Mouse (Mus musculus) left cerebral cortex, adult 9 months (tissue): ENCODE measurements around the gene Gpr152.
A peak's percentile ranks its signal among the peaks of the same experiment; 100 is the strongest.

Experiments
- DNase-seq, 2 experiments: peaks; one replicate each; pipeline ENCODE4 v3.0.0; 2022; ENCODE audit warnings: low spot score in 2 of 2

Gene Gpr152

GRCm38 (mm10) chr19:4139446-4139845, at the start of gene Gpr152:
Gpr152 (plus strand) TSS chr19:4139787.
- DNase-seq, result no peak

- DNase-seq, result no peak
Measured at GRCm38 (mm10) chr19:4090446-4090845, 49.1 kb upstream of the Gpr152 start.

GRCm38 (mm10) chr19:4091383-4091782, 48.2 kb upstream of the Gpr152 start:
- no peak for DNase-seq

GRCm38 (mm10) chr19:4092750-4093149, 46.8 kb upstream of the Gpr152 start:
- no peak for DNase-seq

- DNase-seq, result no peak
Measured at GRCm38 (mm10) chr19:4093772-4094171, 45.8 kb upstream of the Gpr152 start.

- DNase-seq, result no peak
Measured at GRCm38 (mm10) chr19:4094348-4094747, 45.2 kb upstream of the Gpr152 start.

- no peak for DNase-seq
Measured at GRCm38 (mm10) chr19:4094774-4095303, 44.7 kb upstream of the Gpr152 start.

- no peak for DNase-seq
Measured at GRCm38 (mm10) chr19:4095802-4096201, 43.8 kb upstream of the Gpr152 start.

- peak; percentile 98 to 100 for DNase-seq
Measured at GRCm38 (mm10) chr19:4096642-4097440, 42.7 kb upstream of the Gpr152 start, which contains the start of gene Cdk2ap2. Cdk2ap2 (plus strand) TSS chr19:4097182.

GRCm38 (mm10) chr19:4097441-4097825, 42.2 kb upstream of the Gpr152 start:
- DNase-seq, result no peak

- no peak for DNase-seq
Measured at GRCm38 (mm10) chr19:4098426-4098825, 41.2 kb upstream of the Gpr152 start.

- peak in 1 of 2 experiments; percentile 95 for DNase-seq
Measured at GRCm38 (mm10) chr19:4099056-4099455, 40.5 kb upstream of the Gpr152 start.

- peak in 1 of 2 experiments; percentile 49 for DNase-seq
Measured at GRCm38 (mm10) chr19:4099837-4100717, 39.5 kb upstream of the Gpr152 start, which contains the start of gene Pitpnm1. Pitpnm1 (plus strand) TSS chr19:4099998.

GRCm38 (mm10) chr19:4100718-4101261, 38.8 kb upstream of the Gpr152 start:
- peak in 1 of 2 experiments; percentile 69 for DNase-seq

GRCm38 (mm10) chr19:4101466-4101865, 38.1 kb upstream of the Gpr152 start:
- DNase-seq, result no peak

- DNase-seq, result no peak
Measured at GRCm38 (mm10) chr19:4102049-4102448, 37.5 kb upstream of the Gpr152 start.

GRCm38 (mm10) chr19:4102626-4103025, 37.0 kb upstream of the Gpr152 start:
- DNase-seq, result no peak

GRCm38 (mm10) chr19:4103294-4103693, 36.3 kb upstream of the Gpr152 start:
- DNase-seq, result no peak

- DNase-seq, result no peak
Measured at GRCm38 (mm10) chr19:4103792-4104191, 35.8 kb upstream of the Gpr152 start.

- DNase-seq, result no peak
Measured at GRCm38 (mm10) chr19:4104675-4105194, 34.9 kb upstream of the Gpr152 start.

- DNase-seq, result no peak
Measured at GRCm38 (mm10) chr19:4106654-4107053, 32.9 kb upstream of the Gpr152 start.

GRCm38 (mm10) chr19:4108535-4108934, 31.1 kb upstream of the Gpr152 start:
- no peak for DNase-seq
